Mouse (Mus musculus): ENCODE measurements around the gene Efhd1. TPM values are rescaled to one million over a fixed set of nuclear protein-coding genes. Genes with fewer than 3 reads are reported as not detected.

Gene Efhd1
- total and polyA plus RNA-seq, 2 experiments: 0.22 TPM; not detected in 1

- no peaks in the 10 kb centered on the region for H3K4me1 ChIP-seq (ENCODE audit: control insufficient read depth, insufficient read depth, low read length)
- TF ChIP-seq POLR2A (IDR thresholded peaks at IDR 0.05; ENCODE audit: extremely low read depth, insufficient read depth, low read length): no peak
- peak; percentile 97 for TF ChIP-seq CTCF (IDR thresholded peaks at IDR 0.05; ENCODE audit: low read depth, low read length)
- peak; percentile 33 for DNase-seq (ENCODE audit: extremely low read depth, low read depth, low spot score)
- no peak overlapping the region for H3K4me3 ChIP-seq (ENCODE audit: insufficient read depth, low read depth, low read length)
- H3K79me2 ChIP-seq (ENCODE audit: control insufficient read depth, insufficient read depth, low read length): no peaks in the 10 kb centered on the region
- H3K27ac ChIP-seq (replicated peaks; ENCODE audit: insufficient read depth, low read depth, low read length): no peak overlapping the region
- H3K9ac ChIP-seq (ENCODE audit: low read depth, low read length): no peak overlapping the region
- H3K36me3 ChIP-seq (ENCODE audit: control insufficient read depth, insufficient read depth, low read length): no peaks in the 10 kb centered on the region
- H3K27me3 ChIP-seq (ENCODE audit: control insufficient read depth, insufficient read depth, low read length): no peaks in the 10 kb centered on the region
- WGBS: 28% methylated on average over 22 of the region's 22 CpGs
These were observed 18.0 kb upstream of the Efhd1 start for GRCm38 (mm10) chr1:87245929-87246815.

- TF ChIP-seq POLR2A (IDR thresholded peaks at IDR 0.05; ENCODE audit: extremely low read depth, insufficient read depth, low read length): no peak
- no peak for TF ChIP-seq CTCF (IDR thresholded peaks at IDR 0.05; ENCODE audit: low read depth, low read length)
- no peaks in the 10 kb centered on the region for H3K27me3 ChIP-seq (ENCODE audit: control insufficient read depth, insufficient read depth, low read length)
- no peak overlapping the region for H3K4me3 ChIP-seq (ENCODE audit: insufficient read depth, low read depth, low read length)
- H3K36me3 ChIP-seq (ENCODE audit: control insufficient read depth, insufficient read depth, low read length): no peaks in the 10 kb centered on the region
- H3K4me1 ChIP-seq (ENCODE audit: control insufficient read depth, insufficient read depth, low read length): no peaks in the 10 kb centered on the region
- H3K79me2 ChIP-seq (ENCODE audit: control insufficient read depth, insufficient read depth, low read length): no peaks in the 10 kb centered on the region
- 78% methylated on average over 5 of the region's 5 CpGs for WGBS
- H3K27ac ChIP-seq (replicated peaks; ENCODE audit: insufficient read depth, low read depth, low read length): no peak overlapping the region
- DNase-seq (ENCODE audit: extremely low read depth, low read depth, low spot score): no peak
- no peak overlapping the region for H3K9ac ChIP-seq (ENCODE audit: low read depth, low read length)
These were observed 12.0 kb upstream of the Efhd1 start for GRCm38 (mm10) chr1:87252040-87252609.

- TF ChIP-seq POLR2A (IDR thresholded peaks at IDR 0.05; ENCODE audit: extremely low read depth, insufficient read depth, low read length): no peak
- Histone ChIP-seq H3K27me3 (ENCODE audit: control insufficient read depth, insufficient read depth, low read length) (no peaks in the 10 kb centered on the region), H3K79me2 (ENCODE audit: control insufficient read depth, insufficient read depth, low read length) (no peaks in the 10 kb centered on the region), H3K36me3 (ENCODE audit: control insufficient read depth, insufficient read depth, low read length) (no peaks in the 10 kb centered on the region), H3K9ac (ENCODE audit: low read depth, low read length) (no peak overlapping the region), H3K27ac (replicated peaks; ENCODE audit: insufficient read depth, low read depth, low read length) (no peak overlapping the region), H3K4me1 (ENCODE audit: control insufficient read depth, insufficient read depth, low read length) (peaks cover 2% of the 10 kb centered on the region; the same call in 1 of the 2 replicates), H3K4me3 (ENCODE audit: insufficient read depth, low read depth, low read length) (no peak overlapping the region)
- 74% methylated on average over 4 of the region's 4 CpGs for WGBS
- no peak for DNase-seq (ENCODE audit: extremely low read depth, low read depth, low spot score)
These were observed 9.0 kb upstream of the Efhd1 start for GRCm38 (mm10) chr1:87255173-87255572.

GRCm38 (mm10) chr1:87257691-87258090 is 6.5 kb upstream of the Efhd1 start:
- Histone ChIP-seq H3K36me3 (ENCODE audit: control insufficient read depth, insufficient read depth, low read length) (no peaks in the 10 kb centered on the region), H3K9ac (ENCODE audit: low read depth, low read length) (no peak overlapping the region), H3K27ac (replicated peaks; ENCODE audit: insufficient read depth, low read depth, low read length) (no peak overlapping the region), H3K79me2 (ENCODE audit: control insufficient read depth, insufficient read depth, low read length) (no peaks in the 10 kb centered on the region), H3K4me1 (ENCODE audit: control insufficient read depth, insufficient read depth, low read length) (peaks cover 2% of the 10 kb centered on the region; the same call in 1 of the 2 replicates), H3K4me3 (ENCODE audit: insufficient read depth, low read depth, low read length) (no peak overlapping the region), H3K27me3 (ENCODE audit: control insufficient read depth, insufficient read depth, low read length) (peaks cover 6% of the 10 kb centered on the region; the same call in 1 of the 2 replicates)
- DNase-seq (ENCODE audit: extremely low read depth, low read depth, low spot score): no peak
- TF ChIP-seq CTCF (IDR thresholded peaks at IDR 0.05; ENCODE audit: low read depth, low read length) (no peak), POLR2A (IDR thresholded peaks at IDR 0.05; ENCODE audit: extremely low read depth, insufficient read depth, low read length) (no peak)
- WGBS: 46% methylated on average over 11 of the region's 11 CpGs

- H3K4me3 ChIP-seq (ENCODE audit: insufficient read depth, low read depth, low read length): no peak overlapping the region; the same call in 1 of the 2 replicates
- no peaks in the 10 kb centered on the region for H3K79me2 ChIP-seq (ENCODE audit: control insufficient read depth, insufficient read depth, low read length)
- TF ChIP-seq POLR2A (IDR thresholded peaks at IDR 0.05; ENCODE audit: extremely low read depth, insufficient read depth, low read length): no peak
- TF ChIP-seq CTCF (IDR thresholded peaks at IDR 0.05; ENCODE audit: low read depth, low read length): peak; percentile 82
- H3K36me3 ChIP-seq (ENCODE audit: control insufficient read depth, insufficient read depth, low read length): no peaks in the 10 kb centered on the region
- no peak overlapping the region for H3K27ac ChIP-seq (replicated peaks; ENCODE audit: insufficient read depth, low read depth, low read length)
- H3K9ac ChIP-seq (ENCODE audit: low read depth, low read length): peak overlapping the region; percentile 43; the same call in 1 of the 2 replicates
- peak; percentile 72 for DNase-seq (ENCODE audit: extremely low read depth, low read depth, low spot score)
- H3K4me1 ChIP-seq (ENCODE audit: control insufficient read depth, insufficient read depth, low read length): peaks cover 2% of the 10 kb centered on the region; the same call in 1 of the 2 replicates
- H3K27me3 ChIP-seq (ENCODE audit: control insufficient read depth, insufficient read depth, low read length): peaks cover 9% of the 10 kb centered on the region; the same call in 1 of the 2 replicates
- WGBS: 7% methylated on average over 14 of the region's 14 CpGs
These were observed 5.7 kb upstream of the Efhd1 start for GRCm38 (mm10) chr1:87258484-87258883.
